Mouse (Mus musculus) spleen, adult 12 weeks (tissue): ENCODE results near the gene Tbc1d2.

Experiments
- DNase-seq: peaks from one replicate; pipeline ENCODE4 v3.0.0; 2022; ENCODE audit warnings: low spot score

Gene Tbc1d2

DNA sequence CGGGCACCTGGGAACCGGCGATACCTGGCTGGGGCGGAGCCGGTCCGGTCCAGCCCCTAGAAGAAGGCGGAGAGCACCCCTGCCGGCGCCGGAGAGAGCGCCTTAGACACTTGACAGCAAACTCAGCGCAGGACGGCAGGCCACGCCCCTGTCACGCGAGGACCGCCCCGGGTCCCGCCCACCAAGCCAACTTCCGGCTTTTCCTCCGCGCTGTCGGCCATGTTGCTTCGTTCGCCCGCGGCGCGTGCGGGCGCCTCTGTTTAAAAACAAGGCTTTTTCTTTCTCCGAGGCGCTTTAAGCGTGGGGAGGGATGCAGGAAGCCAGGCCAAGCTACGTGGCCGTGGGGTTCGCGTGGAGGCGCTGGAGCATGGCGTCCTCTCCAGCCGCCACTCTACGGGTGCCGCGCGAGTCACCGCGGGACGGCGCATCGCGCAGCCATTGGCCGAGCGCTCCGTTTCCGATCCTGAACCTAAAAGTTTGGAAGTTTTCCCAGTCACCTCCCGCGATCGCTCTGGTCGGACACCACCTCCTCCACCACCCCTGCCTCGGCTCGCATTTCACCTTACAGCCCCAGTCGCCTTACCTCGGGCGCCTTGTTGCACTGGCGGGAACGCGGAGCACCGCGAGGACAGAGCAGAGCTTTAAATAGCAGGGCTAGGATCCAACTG is at the start of gene Tbc1d2:
Tbc1d2 (minus strand) TSS at position 124 of the 668 bp plus-strand sequence.
- DNase-seq, result peak; percentile 88

DNA sequence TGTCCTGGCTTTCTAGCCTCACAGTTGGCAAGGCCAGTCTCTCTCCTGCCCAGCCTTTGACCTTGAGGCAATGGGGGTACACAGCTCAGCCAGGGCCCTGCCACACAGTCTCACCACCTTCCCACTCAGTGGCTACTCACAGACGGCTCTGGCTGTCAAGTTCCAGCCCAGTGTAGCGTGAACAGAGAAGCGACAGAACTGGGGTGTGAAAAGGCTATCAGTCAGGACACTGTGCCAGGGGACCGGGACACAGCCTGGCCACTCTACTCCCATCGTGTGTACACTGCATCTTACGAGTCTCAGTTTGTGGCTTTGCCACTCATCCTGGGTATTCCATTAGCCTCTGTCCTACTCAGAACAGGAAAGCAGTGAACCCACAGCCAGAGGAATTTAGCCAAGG is 46.5 kb upstream of the Tbc1d2 start:
- no peak for DNase-seq

DNA sequence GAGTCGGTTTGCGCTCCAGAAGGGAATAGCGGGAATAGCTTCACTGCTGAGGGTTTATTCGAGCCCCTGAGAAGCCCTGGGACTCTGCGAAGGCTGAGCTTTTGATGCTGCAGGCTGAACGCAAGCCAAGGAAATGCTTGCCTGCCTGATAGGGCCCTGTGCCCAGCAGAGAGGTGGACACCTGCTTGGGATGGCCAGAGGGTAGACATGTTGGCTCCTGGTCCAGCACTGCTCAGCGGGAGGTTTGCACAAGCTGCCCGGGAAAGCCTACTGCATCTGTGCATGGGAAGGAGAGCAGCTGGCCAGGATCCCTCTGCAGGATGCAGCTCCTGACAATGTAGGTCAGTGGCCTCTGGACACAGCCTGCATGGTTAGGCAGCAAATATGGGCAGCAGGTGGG is 40.6 kb upstream of the Tbc1d2 start:
- DNase-seq, result no peak

DNA sequence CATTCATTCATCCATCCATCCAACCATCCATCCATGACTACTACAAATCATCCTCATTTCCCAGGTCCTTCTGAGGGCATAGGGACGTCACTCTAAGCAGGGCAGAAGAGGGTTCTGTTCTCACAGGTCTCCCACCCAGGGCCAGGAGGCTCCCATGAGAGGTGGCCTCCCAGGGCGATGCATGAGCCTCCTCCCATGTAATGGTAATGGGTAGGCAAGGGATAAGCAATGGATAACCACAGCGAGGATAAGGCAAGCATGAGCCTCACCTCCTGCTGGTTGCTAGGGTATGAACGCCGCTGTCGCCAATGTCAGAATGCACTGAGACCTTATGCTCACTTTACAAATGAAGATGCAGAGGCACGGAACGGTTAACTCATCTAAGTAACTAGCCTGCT is 40.0 kb upstream of the Tbc1d2 start:
- no peak for DNase-seq

DNA sequence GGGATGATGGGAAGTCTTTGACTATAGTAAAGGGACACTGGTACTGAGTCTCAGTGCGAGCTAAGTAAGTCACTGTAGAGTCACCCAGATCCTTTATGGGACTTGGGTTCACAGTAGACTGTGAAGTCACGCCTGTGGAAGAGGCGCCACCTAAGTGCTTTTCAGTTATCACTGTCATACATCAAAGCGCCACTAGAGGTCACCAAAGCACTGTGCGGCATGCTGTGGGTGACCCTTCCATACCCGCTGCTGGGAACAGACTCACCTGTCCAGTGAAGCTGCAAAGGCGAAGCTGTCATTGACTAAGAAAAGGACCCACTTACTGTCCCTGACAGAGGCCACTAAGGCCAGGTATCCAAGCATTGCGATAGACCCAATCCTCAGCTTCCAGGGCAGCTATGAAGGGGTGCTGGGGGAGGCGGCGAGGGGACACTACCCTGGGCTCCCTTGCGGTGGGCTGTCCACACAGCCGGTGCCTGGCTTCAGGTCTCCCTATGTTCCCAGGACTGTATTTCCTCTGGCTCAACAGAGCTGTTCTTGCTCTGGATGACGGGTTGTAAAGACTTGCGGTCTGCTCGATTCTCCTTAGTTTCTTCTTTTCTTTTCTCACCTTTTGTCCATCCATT is 39.5 kb upstream of the Tbc1d2 start:
- DNase-seq, result peak; percentile 30

DNA sequence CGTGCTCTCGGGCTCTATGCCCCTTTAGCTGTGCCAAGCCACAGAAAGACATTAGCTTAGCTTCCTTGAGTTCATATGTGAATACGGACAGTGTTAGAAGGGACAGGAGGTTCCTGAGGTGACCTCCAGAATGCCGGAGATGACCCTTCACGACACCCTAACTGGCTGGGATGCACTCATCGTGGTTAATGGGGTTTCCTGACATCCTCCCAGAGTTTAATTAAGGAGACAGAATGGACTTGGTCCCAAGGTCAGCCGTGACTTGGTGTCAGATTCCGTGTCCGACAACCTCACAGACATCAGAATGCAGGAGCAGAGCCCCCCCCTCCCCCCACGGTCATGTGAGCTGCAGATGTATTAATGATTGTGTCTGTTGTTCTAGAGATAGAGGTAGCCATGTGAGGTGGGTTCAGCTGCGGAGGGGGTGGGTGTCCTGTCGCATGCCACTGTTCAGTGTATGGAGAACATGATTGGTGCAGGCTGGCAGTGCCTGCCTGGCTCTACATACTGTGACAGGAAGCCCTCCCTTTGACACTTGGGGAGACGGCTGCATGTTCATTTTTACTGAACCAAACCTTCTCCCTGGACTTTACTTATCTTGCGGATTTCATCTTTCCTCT is 38.3 kb upstream of the Tbc1d2 start:
- DNase-seq, result no peak

DNA sequence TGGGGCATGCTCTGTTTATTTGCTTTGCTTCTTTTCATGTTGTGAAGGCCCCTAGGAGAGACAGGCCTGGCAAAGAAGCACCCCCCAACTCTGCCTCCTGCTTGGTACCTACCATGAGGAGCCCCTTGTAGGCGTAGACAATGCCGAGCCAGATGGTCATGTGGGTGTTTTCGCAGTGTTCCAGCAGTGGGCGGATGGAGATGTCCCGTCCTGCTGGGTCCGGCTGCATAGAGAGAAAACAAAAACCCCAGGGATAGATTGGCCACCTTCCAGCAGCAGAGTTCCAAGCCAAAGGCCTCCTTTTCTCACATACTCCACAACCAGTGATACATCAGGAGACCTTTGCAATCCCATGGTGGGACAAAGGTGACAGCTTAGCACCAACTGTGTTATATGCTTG is 34.2 kb upstream of the Tbc1d2 start:
- DNase-seq, result no peak

DNA sequence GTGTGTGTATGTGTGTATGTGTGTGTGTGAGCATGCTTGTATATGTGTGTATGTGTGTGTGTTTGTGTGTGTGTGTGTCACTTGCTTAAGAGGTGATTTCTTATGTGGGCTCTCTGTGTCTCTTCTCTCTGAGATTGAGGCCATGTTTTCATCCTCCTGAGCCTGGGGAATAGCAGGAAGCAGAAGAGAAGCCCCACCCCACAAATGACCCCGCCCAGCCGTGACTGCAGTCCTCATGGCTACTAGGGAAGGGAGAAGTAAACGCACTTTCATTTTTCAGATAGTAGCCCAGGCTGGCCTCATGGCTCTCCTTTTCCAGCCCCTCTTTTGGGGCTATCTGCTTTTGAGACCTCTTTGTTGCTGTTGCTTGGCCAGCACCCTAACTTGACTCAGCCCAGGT is 26.6 kb upstream of the Tbc1d2 start:
- DNase-seq, result no peak

DNA sequence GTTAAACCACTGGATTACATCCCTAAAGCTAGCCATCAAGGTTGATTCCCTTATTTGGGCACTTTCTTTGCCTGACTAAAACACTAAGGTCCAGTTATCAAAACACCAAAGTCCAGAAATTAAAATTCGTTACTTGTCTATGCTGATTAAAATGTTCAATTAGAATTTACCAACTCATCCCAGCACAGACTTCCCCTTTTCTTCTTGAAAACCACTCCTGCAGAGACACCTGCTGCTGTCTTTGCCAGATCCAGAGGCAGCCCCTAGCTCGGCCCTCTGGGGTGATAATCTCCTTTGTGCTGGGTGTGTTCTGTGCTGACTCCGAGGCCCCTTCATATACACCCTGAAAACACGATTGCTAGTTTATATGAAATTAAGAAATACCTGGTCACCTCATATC is 26.0 kb upstream of the Tbc1d2 start:
- DNase-seq, result no peak

DNA sequence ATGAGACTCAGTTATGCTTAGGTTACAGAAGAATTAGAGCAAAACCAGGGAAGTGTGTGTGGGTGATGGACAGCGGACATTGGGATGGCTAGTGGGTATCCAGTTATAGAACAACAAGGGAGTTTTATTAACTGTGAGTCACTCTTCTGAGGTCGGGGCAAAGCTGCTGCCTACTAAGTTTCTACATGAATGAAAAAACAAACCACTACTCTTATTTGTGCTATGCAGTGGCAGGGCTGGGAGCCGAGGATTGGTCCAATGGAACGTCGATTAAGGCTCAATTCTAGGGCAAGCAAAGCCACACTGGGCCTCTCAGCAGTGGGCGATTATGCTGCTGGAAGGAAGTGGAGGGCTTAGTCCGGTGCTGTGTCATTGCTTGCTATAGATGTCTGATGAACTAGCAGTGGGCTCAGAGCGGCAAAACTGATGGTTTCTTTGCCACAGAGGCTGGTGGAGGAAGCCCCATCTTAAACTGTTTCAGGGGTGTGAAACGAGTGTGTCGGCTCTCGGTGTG is 25.3 kb upstream of the Tbc1d2 start:
- DNase-seq, result no peak

DNA sequence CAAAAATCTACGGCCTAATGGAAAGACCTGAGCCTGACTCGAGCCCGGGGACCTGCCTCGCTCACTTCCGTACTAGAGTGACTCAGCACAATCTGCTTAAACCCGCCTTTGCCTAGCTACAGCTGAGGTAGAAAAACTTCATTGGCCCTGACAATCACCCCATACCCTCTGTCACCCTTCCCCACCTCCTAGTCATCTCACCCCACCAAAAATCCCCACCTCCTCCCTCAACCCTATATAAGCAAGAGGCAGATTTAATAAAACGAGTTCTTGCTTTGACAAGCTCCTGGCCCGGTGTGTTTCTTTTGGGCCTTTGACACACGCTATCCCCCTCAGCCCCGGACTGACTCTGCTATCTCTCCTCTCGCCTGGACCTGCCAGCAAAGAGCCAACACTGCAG is 18.6 kb upstream of the Tbc1d2 start:
- no peak for DNase-seq

DNA sequence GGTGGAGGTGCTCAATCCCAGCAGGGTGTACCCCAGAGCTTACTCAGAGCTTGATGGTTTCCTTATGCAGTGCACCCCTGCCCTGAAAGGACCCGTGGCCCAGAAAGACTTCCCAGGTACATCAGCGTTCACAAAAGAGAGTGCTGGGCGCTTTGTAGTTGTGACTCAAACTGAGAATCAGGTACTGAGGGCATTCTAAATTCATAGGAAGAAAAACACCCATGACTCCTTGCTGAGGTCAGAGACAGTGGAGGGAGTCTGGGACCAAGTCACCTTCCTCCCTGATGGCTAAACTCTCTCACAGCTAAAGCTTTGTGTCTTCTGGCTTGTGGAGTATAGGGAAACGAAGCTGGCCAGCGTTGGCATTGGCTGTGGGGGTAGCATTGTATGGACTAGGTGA is 16.4 kb upstream of the Tbc1d2 start:
- no peak for DNase-seq

DNA sequence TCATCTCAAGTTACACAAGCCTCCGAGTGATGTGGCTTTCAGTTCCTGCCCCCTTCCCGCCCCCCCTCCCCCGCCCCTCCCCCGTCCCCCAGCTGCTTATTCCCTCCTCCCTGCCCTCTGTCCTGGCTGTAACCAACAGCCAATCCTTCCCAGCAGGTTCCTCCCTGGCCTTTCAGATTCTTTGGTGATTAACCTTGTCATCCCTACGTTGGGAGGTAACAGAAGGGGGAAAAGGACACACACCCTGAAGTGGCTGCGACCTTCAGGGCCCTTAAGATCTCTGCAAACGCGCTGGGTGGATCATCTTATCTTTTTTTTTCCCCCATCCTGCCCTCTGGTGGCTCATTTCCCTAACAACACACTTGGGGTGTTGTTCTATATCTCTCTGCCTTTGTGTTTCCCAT is 15.4 kb upstream of the Tbc1d2 start:
- no peak for DNase-seq

DNA sequence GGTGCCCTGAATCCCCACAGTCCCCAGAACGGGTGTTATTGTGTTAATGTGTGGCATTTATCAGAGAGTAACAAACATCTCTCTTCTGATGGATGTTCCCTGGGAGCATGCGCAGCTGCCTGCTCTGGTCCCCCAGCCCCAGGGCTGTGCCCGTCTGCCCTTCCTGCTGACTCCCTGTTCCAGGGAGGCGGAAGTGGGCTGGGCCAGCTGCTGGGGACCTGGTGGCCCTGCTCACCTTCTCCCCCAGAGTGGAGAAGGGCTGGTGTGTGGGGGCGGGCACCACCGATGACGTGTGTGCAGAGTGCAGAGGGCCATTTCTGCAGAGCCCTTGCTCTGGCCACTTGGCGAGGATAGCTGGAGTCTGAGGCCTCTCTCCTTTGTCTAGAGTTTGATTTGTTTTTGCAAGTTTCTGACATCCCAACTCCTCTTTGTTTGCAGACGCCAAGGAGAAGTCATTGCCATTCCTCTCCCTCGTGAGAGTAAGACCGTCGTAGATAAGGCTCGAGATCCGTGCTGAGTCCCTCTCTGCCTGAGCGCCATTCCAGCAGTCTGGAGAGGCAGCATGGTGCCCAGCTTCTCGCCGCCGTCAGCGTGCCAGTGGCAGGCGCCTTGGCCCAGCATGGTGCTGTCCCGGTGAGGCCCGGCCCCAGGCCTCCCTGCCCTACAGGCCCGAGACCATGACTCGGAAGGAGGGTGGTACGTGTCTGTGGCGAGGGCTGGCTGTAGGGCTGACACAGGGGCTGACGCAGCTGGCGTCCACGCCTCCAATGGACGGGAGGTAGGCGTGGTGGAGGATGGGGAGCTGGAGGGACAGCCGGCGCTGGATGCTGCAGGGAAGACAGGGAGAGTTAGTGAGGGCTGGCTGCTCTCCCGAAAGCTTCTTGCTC is 14.4 kb upstream of the Tbc1d2 start:
- DNase-seq, result no peak

DNA sequence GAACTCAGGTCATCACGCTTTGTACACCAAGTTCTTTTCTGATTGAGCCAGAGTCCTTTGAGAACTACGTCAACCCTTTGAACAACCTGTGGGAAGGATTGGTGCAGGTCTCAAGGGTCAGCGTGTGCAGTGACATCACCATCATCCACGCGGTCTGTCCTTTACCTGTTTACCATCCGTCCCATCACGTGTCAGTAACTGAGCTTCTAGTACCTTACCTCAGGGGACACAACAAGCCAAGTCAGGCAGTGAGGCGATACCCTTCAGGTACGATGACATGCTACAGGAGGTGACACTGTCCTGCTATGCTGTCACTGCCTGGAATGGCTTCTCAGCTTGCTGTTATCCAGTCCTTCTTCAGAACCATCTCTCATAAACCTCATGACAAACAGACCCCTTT is 11.4 kb upstream of the Tbc1d2 start:
- no peak for DNase-seq

DNA sequence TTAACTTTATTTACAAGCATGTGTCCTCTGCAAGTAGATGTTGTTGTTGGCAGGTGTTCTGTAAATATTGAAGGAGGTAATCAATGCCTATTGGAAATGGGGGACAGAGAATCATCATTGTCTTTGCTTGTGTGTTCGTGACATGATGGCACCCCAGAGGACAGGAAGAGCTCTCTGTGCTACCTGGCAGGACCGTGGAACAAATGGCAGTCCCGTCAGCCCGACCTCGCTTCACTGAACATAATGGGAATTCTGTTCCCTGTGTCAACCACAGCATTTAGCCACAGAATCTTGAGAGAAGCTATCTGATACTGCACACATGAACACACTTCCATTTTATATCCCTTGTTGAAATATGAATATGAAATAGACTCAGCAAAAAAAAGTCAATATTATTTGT is 8.9 kb upstream of the Tbc1d2 start:
- DNase-seq, result no peak

DNA sequence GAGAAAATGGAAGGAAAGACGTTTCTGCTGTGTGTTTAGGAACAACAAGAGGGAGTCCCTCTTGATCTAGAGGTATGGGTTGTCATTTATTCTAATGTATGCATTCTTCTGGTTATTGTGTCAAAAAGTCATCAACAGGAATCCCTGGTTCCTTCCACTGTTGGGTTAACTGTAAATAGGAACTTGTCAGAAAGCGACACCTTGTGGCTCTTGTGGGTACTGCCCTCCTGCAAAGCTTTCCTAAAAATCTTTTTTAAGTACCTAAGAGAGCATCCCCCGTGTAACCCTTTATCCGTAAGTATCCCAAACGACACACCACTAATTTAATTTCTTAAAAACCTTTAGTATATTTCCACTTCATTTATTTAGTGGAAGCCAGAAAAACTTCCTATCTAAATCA is 7.1 kb upstream of the Tbc1d2 start:
- peak; percentile 36 for DNase-seq

DNA sequence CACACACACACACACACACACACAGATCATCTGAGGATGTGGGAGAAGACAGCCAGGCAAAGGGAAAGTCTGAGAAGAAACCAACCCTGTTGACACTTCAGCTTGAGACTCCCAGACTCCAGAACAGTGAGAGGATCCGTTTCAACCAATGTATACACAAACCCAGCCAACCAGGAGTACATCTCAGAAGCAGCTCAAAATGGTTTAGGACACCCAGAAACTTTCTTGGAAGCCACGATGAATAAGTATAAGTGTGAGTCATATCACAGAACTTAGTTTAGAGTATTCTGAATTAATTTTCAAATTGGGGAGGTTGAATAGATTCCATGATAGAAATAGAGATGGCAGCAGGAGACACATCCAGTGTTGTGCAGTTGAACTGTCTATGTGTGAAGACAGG is 5.9 kb upstream of the Tbc1d2 start:
- no peak for DNase-seq

DNA sequence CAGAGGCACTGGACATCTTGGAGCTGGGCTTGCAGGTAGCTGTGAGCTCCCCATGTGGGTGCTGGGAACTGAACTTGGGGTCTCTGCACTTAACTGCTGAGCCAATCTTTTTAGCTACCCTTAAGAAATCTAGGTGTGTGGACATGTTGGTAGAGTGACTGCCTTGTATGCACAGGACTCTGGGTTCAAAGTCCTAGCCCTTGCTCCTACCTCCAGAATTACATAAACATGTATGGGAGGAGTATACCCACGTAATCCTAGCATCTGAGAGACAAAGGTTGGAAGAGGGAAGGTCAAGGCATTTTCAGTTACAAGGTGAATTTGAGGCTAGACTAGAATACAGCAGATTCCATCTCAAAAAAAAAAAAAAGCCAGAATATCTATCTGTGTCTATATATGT is 5.3 kb upstream of the Tbc1d2 start:
- no peak for DNase-seq

DNA sequence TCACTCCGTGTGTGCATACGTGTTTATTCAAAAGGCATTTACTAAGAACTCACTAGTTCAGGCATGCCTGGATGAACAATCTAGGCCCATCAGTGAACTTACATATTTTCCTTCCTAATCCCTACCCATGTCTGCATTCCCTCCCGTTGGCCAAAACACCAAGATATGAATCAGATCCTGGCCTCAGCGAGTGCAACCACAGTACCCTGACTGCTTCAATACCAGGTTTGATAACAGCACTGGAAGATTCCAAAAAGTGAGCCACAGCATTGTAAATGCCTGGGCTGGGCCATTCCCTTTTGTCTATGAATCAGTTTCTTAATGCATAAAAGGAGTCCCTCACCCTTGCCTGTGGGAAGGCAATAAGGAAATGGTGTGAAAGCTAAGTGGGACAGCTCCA is 848 bp downstream of the Tbc1d2 start:
- no peak for DNase-seq

DNA sequence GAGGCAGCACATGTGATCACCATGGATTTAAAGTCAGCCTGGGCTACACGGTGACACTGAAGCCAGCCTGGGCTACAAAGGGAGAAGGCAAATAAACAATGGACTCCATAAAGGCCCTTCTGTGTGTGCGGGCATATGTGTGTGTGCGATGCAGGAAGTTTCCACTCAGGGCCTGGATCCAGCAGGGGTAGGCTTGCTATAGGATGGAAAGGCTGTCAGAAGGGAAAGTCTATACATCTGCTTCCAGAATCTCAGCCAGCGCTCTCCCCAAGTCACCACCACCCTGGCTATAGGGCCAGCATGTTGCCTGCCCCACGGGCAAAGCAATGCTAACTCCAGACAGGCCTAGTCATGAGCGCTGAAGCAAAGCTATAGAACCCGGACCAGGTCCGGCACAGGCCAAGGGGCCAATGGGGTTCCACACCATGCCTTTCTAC is 6.3 kb downstream of the Tbc1d2 start:
- no peak for DNase-seq

DNA sequence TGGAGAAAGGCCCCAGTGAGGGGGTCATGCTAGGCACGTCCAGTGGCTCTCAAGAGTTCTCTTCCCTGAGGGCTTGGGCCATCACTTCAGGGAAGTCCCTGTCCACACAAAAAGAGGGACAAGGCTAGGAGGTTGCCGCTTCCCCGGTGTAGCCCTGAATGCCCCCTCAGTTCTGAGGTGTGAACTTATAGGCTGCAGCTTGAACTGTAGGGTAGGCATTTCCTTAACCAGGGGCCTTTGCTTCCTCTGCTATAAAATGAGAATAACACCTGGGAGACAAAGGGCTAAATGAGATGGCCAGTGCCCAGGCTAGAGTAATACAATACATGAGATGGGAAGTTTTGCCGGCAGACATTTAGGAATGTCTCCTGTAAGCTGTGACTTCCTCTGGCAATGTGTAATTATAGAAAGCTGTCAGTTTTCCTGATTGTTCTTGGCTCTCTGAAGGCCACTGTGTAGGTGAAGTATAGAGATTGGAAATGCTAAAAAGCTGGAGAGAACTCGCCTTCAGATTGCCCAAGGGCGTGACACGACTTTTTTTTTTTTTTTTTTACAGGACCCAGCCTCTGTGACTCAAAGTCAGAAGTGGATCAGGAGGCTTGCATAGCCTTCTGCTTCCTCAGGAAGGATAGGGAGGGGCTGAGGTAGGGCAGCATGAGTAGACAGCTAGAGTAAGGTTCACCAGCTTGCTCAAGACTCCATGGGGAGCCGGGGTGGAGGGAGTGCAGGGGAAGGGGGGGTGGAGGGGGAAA is 6.9 kb downstream of the Tbc1d2 start:
- DNase-seq, result no peak
